Mouse (Mus musculus) ES-Bruce4 (cell line): ENCODE measurements around the gene Slc16a13.

Experiments
- CTCF ChIP-seq: IDR thresholded peaks from one replicate; pipeline ENCODE4 v1.8.1; 2011; ENCODE audit warnings: low read depth, low read length
- EP300 ChIP-seq: IDR thresholded peaks from 2 replicates; pipeline ENCODE4 v1.6.1; 2011; ENCODE audit warnings: low read depth, low read length; ENCODE audit not compliant: insufficient read depth
- POLR2A ChIP-seq: IDR thresholded peaks from one replicate; pipeline ENCODE4 v1.8.1; 2011; ENCODE audit warnings: low read length; ENCODE audit not compliant: insufficient read depth

DNA sequence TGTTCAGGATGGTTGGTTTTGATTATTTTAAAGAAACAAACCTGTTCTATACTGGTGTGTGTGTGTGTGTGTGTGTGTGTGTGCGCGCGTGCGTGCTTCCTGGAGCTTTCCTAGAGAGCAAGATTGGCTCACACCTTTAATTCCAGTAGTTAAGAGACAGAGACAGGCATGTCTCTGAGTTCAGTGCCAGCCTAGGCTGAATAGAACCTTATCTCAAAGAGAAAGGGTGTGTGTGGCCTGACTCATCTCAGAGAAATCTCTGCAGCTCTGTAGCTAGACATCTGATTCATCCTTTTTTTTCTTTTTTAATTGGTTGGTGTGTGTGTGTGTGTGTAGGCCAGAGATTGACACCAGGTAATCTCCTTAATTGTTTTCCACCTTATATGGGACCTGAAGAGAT lies 38.2 kb upstream of the Slc16a13 start:
- TF ChIP-seq CTCF (no peak), EP300 (no peak), POLR2A (no peak)
